Mouse (Mus musculus) cerebellum, postnatal 4 days (tissue): ENCODE results near the gene Prh1.
"Not testable (repeated sequence)": the region's sequence is repeated elsewhere in the genome, so short reads cannot be mapped to it uniquely, and the experiment has no call there.

Source experiments
- DNase-seq, 2 experiments: peaks; one replicate each; pipeline ENCODE4 v3.0.0; 2022; ENCODE audit warnings: low spot score in 2 of 2, mixed read lengths in 1 of 2

The Prh1 gene

GRCm38 (mm10) chr6:132569509-132569908 lies at the start of gene Prh1:
Gene Prh1 (plus strand): TSS chr6:132569809.
- DNase-seq = not testable (repeated sequence)

GRCm38 (mm10) chr6:132595613-132596012 lies 26.0 kb downstream of the Prh1 start, which contains the start of gene Prp2:
Gene Prp2 (plus strand): TSS chr6:132595913.
- DNase-seq = not testable (repeated sequence)
